Mouse (Mus musculus): ENCODE results near the gene Apba3.
A peak's percentile ranks its signal among the peaks of the same experiment; 100 is the strongest.

The Apba3 gene

DNA sequence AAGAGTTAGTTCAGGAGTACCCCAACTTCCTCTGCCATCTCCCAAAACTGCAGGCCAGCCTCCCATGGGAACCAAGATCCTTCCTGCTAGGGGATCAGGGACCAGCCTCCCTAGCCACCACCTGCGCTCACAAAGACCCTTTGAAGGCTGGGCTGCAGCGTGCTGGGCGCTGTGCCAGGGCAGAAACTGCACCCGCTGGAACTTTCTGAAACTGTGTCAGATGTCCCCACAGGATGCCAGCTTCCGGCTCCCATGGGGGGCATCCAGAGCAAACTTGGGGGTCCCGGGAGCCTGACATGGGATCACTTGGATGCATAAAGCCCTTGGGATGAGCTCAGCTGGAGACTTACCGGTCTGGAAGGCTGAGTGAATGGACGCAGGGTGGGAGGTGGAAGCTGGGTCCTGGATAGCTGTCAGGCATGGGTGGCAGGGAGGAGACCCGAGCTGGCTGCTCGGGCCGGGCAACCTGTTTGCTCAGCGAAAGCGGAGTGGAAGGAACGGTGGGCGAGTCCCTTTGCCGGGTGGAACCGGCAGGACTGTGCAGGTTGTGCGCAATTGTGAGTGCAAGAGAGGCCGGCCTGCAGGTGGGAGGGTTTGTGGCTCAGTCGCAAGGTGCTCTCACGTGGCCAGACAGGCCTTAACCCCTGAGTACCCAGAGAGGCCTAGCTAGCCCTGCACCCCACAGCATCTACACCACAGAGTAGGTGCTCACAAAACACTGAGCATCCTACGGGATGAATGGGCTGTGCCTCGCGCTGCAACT is 24.1 kb downstream of the Apba3 start:
- peak; percentile 76 for DNase-seq

DNA sequence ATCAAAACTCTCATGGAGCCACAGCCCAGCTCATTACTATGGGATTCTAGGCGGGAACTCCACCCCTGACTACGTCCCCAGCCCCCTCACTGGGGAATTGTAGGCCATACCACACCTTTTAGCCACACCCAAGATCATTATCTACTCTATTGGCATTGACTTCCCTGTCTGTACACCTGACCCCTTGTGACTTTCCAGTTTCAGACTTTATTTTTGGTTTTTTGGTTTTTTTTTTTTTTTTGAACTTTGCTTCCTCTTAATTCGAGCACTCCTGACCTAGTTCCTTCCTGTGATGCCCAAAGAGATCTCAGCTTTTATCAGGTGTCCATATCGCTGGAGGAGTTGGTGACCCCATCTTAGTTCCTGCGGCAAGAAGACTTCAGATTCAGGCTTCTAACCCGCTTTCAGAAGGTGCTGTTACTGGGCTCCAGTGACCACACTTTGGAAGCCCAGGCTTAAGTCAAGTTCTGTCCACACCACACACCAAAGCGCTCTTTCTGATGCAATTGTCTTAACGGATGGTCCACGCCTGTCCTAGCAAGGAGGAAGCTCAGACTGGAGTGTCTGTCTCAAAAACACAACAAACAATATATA is 24.8 kb downstream of the Apba3 start, which contains the start of gene Tjp3:
Gene Tjp3, minus strand, starts transcription at position 71 of the 594 bp plus-strand sequence.
- peak; percentile 61 for DNase-seq

DNA sequence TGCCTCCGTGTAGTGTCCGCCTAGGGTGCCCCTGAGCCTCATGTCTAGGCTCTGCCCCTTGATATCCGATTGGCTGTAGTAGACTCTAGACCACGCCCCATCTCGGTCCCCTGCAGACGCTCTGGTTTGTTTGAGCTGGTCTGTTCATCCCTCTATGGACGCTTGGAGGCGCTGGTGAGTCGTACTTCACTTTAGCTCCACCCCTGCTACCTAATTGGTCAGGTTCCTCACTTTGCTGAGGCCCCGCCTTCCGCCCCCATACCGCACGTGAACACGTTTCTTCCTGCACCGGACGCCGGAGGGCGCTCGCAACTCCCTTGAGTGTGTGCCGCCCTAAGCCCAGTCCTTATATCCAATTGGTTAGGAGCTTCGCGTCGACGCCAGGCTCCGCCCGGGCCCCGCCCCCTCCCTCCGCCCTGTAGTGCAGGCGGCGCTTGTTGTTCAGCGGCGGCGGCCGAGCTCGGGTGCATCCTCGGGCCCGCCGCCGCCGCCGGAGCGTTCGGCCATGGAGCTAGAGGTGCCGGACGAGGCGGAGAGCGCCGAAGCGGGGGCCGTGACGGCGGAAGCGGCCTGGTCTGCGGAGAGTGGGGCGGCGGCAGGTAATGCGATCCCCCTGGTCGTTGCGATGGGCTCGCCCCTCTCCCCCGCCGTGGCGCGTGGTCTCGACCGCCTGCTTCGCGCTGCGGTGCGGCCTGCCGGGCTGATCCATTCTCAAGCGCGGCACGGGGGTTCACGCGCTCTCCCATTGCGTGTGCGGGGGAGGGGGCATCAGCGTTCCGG is 26.0 kb downstream of the Apba3 start, which contains the start of gene Pip5k1c:
Gene Pip5k1c, plus strand, starts transcription at position 410 of the 780 bp plus-strand sequence.
- peak; percentile 100 for DNase-seq

DNA sequence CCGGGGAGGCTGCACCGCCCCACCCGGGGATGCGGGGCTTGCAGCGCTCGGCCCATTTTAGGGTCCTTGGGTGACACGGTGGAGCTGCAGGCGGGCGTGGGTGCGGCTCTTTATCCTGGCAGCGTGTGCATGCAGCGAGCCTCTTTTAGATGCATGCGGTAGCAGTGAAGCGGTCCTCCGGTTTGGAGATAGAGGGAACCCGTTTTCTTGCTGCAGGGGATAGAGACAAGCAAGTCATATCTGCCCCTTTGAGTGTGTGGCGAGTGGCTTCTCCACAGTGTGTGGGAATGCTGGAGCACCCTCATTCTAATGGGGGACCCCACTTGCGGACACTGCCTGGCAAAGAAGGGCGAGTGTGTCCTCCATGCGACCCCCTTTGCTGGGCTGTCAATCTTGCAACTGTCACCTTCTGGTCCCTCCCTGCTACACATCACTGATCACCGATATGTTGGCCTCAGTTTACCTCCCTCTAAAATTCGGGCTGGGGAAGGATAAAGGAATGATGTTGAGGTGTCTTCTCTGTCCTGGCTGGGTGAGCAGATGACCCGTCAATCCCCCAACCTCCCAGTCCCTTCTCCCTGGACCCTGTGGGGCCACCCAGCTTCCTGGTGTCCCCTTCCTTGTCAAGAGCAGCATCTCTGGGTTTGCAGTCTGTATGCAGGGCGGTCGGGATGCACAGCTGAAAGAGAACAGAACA is 26.7 kb downstream of the Apba3 start:
- DNase-seq = no peak

DNA sequence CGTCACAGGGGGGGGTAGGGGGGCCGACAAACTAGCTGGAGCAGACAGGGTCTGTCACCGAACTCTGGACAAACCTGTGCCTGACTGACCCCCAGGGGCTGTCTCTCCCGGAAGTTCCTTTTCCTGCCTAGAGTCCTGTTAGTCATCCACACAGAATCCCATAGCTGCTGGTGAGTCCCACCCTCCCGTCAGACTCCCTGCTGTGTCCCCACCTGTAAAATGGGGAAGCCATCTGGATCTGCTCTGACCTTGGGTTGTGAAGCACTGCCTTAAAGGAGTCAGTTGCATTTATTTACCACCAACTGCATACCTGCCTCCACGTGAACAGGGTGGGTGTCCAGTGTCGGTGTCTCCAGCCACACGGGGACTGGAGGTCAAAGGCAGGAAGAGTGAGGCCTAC is 27.7 kb downstream of the Apba3 start:
- peak; percentile 93 for DNase-seq

DNA sequence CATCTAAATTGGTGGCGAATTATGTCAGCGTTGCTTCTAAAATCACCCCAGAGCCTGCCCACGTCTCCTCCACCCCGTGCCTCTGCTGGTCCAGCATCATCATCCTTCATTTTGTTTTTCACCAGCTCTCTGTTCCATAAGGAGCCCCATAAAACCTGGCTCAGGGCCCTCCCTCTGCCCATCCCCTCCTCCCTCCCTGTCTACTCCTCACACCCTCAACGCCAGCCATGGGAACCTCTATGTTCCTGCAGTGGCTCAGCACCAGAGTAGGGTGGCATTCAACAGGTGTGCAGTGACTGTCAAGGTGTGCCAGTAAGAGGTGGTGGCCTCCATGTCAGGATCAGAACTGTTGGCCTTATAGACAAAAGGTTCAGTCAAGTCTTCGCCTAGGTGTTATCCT is 28.4 kb downstream of the Apba3 start:
- DNase-seq = peak; percentile 77

DNA sequence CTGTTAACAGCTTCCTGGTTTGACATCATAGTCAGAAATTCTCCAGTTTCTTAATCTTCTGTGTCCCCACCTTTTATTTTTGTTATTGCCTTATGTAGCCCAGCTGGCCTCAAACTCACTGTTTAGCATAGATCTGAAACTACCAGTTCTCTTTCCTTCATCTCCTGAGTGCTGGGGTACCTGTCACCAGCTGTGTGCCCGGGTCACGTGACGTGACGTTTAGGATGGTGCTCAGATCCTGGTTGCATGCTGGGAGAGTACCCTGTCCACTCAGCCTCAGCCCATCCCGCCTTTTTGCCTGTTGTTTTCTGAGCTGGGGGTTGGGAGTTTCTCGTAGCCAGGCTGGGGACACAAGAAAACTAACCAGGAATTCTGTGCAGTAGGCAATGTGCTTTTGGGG is 30.5 kb downstream of the Apba3 start:
- no peak for DNase-seq

DNA sequence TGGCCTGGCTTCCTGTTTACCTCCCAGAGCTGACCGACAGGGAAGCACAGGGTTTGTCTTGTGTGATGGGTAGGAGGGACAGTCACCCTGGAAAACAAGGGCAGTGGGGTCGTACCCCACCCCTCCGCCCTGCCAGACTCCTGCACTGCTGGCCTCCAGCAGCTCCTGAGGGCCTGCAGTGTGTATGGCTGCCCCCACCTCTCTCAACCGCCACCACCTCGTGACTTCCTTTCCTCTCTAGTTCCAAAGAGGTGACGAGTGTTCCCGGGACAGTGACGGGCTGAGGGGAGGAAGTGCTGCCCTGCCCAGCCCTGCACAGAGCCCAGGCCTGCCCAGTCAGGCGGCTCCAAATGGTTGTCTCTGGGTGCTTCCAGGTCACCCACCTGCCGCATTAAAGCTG is 31.1 kb downstream of the Apba3 start:
- DNase-seq = peak; percentile 59

DNA sequence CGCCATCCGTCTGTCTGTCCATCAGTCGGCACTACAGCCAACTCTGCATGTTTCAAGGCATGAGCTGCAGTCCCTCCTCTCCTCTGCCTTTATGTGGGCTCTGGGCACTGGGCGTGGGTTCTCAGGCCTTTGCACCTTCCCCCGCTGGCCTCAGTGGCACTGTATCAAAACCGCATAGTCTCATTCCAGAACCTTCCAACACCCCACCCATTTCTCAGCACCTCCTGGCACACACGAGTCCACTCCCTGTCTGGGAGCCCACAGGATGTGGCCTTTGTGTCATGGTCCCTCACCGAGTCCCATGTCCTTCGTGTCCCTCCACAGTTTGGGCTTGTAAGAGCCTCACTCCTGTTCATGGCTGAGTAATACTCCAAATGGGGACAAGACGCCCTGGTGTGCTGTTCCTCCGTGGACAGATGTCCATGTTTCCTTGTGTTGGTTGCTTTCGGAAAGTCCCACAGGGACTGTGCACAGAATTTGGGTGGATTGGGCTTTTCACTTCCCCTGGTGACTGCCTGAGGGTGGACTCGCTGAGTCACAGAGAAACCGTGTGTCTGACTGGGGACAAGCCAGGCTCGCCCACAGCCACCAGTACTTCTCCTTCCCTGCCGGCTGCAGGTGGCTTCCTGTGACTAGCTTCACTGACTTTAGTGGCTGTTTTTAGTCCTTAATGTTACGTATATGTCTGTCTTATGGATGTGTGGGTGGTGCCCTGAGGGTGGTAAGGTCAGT is 31.8 kb downstream of the Apba3 start:
- peak; percentile 56 for DNase-seq

DNA sequence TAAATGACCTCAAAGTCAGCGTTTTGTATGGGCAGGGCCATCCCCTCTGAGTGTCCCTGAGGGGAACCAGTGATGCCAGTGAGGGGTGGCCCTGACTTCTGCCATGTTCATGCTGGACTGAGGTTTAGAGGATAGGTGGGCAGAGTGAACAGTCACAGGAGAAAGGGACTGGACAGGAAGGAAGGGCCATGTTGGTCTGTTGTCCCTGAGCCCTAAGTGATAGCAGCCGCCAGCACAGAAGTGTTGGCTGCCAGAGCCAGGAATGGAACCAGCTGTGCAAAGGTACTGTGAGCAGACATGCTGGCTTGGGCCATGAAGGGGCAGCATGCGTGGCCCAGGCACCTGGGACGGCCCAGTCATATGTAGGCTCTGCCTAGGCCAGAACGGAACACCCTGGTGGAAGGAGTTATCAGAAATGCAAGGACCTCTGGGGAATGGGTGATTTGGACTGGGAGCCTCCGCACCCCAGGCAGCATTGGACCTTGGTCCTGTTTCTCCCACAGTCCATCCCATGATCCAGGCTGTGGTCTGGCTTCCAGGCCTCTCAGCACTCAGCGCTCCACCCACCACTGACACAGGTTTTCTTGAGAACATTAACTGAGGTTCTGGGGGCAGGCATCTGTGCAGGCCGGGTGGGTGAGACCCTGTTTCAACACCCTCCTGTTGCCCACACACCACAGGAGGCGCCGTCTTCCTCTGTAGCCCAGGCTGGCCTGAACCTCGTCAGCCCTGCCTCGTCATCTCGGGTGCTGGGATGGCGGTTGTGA is 33.0 kb downstream of the Apba3 start:
- peak; percentile 60 for DNase-seq

DNA sequence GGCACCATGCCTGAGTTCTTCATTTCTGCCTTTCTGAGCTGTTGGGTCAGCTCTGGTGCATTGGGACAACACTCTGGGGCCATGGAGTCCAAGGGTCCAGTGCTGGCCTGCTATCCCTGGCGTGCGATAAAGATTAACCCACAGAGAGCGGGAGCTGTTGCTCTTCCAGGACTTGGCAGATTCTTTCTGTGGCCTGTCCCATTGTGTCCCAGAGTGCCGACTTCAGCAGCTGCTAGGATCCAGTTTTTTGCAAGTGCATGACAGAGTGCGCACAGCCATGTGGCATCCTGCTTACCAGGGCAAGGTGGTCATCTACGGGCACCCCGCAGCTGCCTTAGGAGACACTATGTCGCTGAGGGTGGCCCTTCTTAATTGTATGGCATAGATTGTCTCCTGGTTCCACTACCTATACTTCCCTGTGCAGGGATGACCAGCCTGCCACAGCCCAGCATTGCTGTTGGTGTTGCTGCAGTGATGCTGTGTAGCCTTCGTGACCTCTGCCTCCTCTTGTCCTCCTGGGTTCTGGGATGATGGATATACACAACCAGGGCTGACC is 33.7 kb downstream of the Apba3 start:
- no peak for DNase-seq

DNA sequence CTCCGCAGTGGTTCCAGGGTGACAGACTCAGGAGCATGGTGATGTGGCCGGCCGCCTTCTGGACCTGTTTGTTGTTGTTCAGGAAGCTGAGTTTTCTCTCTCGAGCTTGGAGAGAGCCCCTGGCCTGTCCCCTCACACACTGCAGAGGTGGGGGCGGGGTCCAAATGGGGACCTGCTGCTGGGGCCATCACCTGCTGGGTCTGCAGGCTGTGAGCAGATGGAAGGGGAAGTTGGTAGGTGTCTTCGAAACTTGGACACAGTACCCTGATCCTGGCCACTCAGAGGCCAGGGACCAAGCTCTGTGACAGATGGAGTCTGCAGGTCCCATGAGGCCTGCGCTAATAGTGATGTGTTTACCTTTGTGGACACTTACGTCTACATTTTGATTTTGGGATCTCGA is 34.6 kb downstream of the Apba3 start:
- peak; percentile 88 for DNase-seq

DNA sequence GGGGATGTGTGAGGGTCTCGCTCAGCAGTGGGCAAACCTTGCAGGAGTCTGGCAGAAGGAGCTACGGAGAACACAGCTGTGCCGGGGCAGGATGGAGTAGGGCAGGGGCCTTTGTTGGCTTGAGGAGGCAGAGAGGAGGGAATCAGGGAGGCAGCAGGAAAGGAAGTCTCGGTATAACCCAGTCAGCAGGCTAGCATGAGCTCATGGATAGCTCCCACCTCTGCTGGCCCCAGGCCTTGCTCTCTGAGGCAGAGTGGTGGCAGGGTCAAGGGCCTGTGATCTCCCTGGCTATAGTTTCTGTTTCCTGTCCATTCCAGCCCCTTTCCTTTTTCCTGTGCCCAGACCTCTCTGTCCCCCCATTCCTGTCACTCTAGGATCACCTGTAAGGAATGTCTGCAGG is 35.5 kb downstream of the Apba3 start:
- DNase-seq = peak; percentile 63

DNA sequence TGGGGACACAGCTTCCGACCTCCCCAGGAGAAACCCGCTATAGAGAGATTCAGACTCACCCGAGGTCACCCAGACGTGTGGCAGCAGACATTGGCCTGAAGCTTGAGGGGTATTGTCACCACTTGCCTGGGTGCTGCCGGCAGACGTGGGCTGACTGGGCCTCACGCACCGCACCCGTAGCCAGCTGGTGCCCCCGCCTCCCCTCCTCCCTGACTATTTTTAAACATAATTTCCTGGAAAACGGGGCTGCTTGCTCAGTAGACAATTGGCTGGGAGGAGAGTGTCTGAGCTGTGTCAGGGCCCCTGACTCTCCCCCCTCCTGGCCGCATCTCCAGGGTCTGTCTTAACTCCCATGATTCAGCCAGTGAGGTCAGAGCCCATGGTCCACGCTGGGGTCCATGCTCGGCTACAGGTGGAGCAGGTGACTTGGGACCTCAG is 36.0 kb downstream of the Apba3 start:
- peak; percentile 67 for DNase-seq

DNA sequence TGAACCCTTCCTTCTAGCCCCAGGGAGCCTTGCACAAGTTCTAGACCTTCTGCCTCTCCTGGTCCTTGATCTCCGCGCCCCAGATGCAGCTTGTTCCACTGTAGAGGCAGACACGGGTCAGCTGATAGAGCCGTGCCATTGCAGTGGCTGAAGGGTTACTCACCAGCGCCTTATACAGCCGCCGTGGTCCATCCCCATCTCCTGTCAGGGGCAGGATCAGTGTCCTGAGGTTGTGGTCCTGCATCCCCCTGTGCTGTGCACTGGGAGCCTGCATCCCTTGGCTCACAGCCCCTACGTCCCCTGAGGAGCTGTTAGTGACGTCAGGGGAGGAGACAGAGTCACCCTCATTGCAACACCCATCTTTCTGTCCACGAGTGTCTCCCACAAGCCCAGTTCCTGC is 36.5 kb downstream of the Apba3 start:
- peak; percentile 65 for DNase-seq

DNA sequence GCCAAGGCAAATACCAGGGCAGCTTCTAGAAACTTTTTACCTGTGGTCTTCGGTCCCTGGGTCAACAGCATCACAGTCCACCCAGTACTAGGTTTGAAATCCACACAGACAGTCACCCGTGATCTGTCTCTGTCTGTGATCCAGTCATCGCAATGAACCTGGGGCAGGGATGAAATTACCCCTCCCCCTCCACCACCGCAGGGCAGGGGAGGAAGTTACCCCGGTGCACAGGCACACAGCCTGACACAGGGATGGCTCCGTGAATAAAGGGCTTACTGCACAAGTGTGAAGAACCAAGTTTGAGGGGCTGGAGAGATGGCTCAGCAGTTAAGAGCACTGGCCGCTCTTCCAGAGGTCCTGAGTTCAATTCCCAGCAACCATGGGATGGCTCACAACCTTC is 37.0 kb downstream of the Apba3 start:
- DNase-seq = peak; percentile 47

DNA sequence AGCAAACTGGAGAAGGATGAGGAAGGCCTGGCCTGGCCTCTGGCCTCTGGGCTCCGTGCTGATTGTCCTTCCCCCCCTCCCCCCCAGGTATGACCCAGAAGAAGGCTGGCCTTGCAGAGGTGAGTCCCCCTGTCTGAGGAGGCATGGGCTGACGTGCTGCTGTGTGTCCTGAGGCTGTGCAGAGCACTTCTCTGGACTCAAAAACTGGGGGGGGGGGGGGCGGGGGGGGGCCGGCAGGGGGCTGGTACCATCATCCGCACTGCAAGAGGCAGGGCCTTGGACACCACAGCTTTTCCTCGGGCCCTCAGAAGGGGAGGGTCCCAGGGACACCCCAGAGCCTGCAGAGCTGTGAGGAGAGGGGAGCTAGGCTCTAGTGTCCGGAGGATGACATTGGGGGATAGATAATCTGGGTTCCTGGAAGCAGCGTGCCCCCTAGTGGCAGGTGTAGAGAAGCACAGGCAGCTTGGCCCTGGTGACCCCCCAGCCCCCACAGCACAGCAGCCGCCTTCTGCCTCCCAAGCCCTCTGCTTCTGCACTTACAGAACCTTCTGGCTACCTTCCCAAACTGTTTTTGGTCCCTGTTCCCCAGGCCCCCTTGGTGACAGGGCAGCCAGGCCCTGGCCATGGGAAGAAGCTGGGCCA is 38.0 kb downstream of the Apba3 start:
- DNase-seq = peak; percentile 84

DNA sequence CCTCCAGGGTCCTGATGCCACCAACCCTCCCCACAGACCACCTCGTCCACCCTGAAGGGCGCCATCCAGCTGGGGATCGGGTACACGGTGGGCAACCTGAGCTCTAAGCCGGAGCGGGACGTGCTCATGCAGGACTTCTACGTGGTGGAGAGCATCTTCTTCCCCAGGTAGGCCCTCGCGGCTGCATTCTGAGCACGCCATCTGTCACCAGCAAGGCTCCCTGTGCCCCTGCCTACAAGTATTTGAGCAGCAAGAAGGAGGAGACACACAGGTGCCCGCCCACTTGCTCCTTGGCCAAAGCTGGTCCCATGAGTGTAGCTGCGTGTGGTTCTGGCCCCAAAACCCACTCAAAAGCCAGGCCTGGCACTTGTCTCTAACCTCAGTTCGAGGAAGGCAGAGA is 38.9 kb downstream of the Apba3 start:
- peak; percentile 78 for DNase-seq

DNA sequence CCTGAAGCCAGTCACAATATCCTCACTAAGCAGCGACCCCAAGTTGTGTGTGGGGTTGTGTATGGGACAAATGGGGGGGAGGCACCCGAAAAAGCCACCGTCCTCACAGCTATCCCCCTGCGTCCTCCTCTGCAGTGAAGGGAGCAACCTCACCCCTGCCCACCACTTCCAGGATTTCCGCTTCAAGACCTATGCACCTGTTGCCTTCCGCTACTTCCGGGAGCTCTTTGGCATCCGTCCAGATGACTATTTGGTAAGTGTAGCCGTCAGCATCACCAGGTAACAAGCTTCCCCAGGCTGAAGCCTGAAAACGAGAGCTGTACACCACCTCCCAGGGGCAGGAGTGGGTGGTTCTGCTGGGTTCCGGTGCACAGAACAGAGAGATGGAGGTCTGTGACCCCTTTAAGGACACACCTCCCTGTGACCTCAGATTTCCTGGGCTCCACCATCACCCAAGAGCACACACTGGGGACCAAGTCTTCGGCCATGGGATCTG is 39.5 kb downstream of the Apba3 start:
- DNase-seq = peak; percentile 66

Measured in cerebellum, adult 9-11 months (tissue).